Mouse (Mus musculus) E14TG2a.4 (cell line): ENCODE measurements at regions not wholly inside any gene's neighbourhood (a gene's known extent, or its start where the extent isn't known, plus 50 kb on each side); places are given as distances from the start of the nearest gene placed in this dataset.

Experiments used
- CTCF ChIP-seq: conservative IDR thresholded peaks from 2 replicates; pipeline ENCODE4 v1.5.1; 2014; ENCODE audit warnings: low read length
- NANOG ChIP-seq: IDR thresholded peaks from 2 replicates; pipeline ENCODE4 v1.6.1; 2014; ENCODE audit warnings: borderline replicate concordance, low read length, mixed read lengths
- POU5F1 ChIP-seq: IDR thresholded peaks from 2 replicates; pipeline ENCODE4 v1.6.1; 2014; ENCODE audit warnings: low read length, borderline replicate concordance

DNA sequence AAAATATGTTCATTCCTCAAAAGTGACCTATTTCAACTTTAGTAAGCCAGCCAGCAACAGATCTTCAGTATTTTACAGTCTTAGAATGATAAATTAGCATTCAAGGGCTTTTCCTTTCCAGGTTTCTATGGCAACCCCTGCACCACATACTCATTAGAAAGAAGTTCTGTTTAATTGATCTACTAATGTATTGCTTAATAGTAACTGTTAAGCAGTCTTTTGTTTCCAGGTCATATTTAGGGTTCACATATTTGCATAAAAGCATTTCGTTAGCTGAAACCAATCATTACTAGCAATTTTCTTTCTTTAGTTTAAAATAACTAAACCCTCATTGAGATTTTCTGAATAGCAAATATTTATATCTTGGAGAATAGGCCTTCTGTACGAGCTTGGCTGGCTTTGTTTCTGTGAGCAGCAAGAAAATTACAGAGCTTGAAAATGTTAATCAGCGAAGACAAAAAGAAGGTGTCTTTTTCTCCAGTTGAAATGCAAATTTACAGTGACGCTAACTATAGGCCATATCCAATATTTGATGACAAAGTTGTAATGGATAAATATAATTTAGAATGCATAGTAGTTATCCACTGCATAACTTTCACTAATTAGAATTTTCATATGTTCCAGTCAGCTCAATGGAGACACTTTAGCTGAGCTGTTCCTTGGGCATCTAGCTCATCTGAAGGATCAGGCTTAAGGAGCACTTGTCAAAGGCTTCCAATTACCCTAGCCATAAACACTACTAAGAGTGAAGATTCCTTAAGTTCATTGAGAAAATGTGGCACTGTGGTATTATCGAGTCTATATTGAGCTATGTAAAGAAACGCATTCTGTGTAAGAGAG is 473.5 kb upstream of the Itga1 start:
- no peak for TF ChIP-seq CTCF
- no peak for TF ChIP-seq NANOG
- no peak for TF ChIP-seq POU5F1
